Mouse (Mus musculus) layer of hippocampus, postnatal 25 days (tissue): ENCODE measurements around the gene Lurap1l. TPM values are rescaled to one million over a fixed set of nuclear protein-coding genes. Genes with fewer than 3 reads are reported as not detected.

ENCODE experiments used
- DNase-seq, 2 experiments: peaks; one replicate each; pipeline ENCODE4 v3.0.0; 2022; ENCODE audit warnings: mixed read lengths in 2 of 2, low spot score in 1 of 2; ENCODE audit errors: extremely low spot score in 1 of 2
- microRNA-seq, 2 experiments: library from miRNA; unstranded; fragments of <30 nt; microRNA quantifications; one replicate each; pipeline ENCODE4 v1.2.0; 2021
- total RNA-seq, 2 experiments: library from RNA; stranded (reverse); gene quantifications; 2 replicates each; pipeline ENCODE4 v1.2.3; 2021

Lurap1l gene
- total RNA-seq, 2 experiments from 2014 or later = 25.1 to 30.2 TPM

- no peak for DNase-seq
Observed at GRCm38 (mm10) chr4:80973896-80974295, 63.5 kb downstream of the Lurap1l start.

- no peak for DNase-seq
Observed at GRCm38 (mm10) chr4:80990819-80991218, 80.4 kb downstream of the Lurap1l start.

DNA sequence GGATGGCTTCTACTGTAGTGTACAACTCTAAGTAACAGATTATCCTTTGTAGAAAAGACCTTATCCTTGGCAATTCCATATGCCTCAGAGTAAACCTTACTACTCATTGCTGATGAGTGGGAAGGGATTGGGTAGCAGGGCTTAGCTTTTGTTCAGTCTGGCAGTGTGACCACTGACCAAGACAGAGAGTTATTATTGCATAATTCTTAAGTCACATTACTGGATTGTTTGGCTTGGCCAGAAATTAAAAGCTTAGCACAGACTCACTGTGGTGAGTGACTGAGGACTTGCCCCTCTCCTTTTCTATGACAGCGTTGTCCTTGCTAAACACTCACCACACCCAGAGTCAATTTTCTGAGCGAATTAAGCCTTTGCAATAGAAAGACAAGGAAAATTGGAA is 93.1 kb downstream of the Lurap1l start:
- no peak for DNase-seq

Small RNAs within 50 kb of the gene (microRNA-seq; reads per million reads assigned to microRNA genes)
- gene Gm27452 = 0 reads per million in 2 experiments

Other genes starting within 250 kb of the Lurap1l start
- gene Tyrp1, start 76.5 kb upstream of the Lurap1l start, total RNA-seq = under 1 TPM; 0.54 to 0.79 TPM